Mouse (Mus musculus) C2C12 (cell line): ENCODE results near the gene Cdsn.

Experiments
- CEBPB ChIP-seq: IDR thresholded peaks from one replicate; pipeline ENCODE4 v1.6.1; 2011; ENCODE audit warnings: low read depth, mild to moderate bottlenecking, control low read depth, moderate library complexity
- CTCF ChIP-seq: IDR thresholded peaks from one replicate; pipeline ENCODE4 v1.5.1; 2011; ENCODE audit not compliant: control insufficient read depth, insufficient read depth, insufficient read length
- FOSL1 ChIP-seq: IDR thresholded peaks from one replicate; pipeline ENCODE4 v1.8.0; 2011; ENCODE audit warnings: mild to moderate bottlenecking, low read length; ENCODE audit not compliant: poor library complexity, insufficient read depth, severe bottlenecking
- MYOG ChIP-seq: IDR thresholded peaks from one replicate; pipeline ENCODE4 v1.6.1; 2011; ENCODE audit not compliant: control insufficient read depth, insufficient read length; ENCODE audit errors: extremely low read depth

GRCm38 (mm10) chr17:35526644-35527043, 25.3 kb upstream of the Cdsn start:
- TF ChIP-seq MYOG: no peak
- TF ChIP-seq FOSL1: no peak
- TF ChIP-seq CTCF: no peak
- no peak for TF ChIP-seq CEBPB
